Mouse (Mus musculus): ENCODE measurements around the gene Gch1. TPM values are rescaled to one million over a fixed set of nuclear protein-coding genes. Genes with fewer than 3 reads are reported as not detected.

Gene Gch1
- total RNA-seq (2021), result under 1 TPM; 0.80 to 0.91 TPM
- long read RNA-seq, experiment 1, result 0 reads
- long read RNA-seq, experiment 2, partial matches to known transcripts, result 0 of 3 reads
- long read RNA-seq, experiment 2, other reads (novel, unspliced or antisense), result 2 of 3 reads

- peak; percentile 68 to 75 for DNase-seq (ENCODE audit: low spot score in 2 of 2)
Measured at GRCm38 (mm10) chr14:47188848-47189634, at the start of gene Gch1. Gene Gch1, minus strand, starts transcription at chr14:47189413.

GRCm38 (mm10) chr14:47237286-47237685, 48.1 kb upstream of the Gch1 start:
- DNase-seq (ENCODE audit: low spot score in 2 of 2), result no peak

GRCm38 (mm10) chr14:47236491-47236890, 47.3 kb upstream of the Gch1 start:
- DNase-seq (ENCODE audit: low spot score in 2 of 2), result no peak

- no peak for DNase-seq (ENCODE audit: low spot score in 2 of 2)
Measured at GRCm38 (mm10) chr14:47234526-47235250, 45.5 kb upstream of the Gch1 start.

- DNase-seq (ENCODE audit: low spot score in 2 of 2), result no peak
Measured at GRCm38 (mm10) chr14:47234032-47234431, 44.8 kb upstream of the Gch1 start.

GRCm38 (mm10) chr14:47233602-47234001, 44.4 kb upstream of the Gch1 start:
- DNase-seq (ENCODE audit: low spot score in 2 of 2), result no peak

GRCm38 (mm10) chr14:47229796-47230376, 40.7 kb upstream of the Gch1 start:
- DNase-seq (ENCODE audit: low spot score in 2 of 2), result no peak

- no peak for DNase-seq (ENCODE audit: low spot score in 2 of 2)
Measured at GRCm38 (mm10) chr14:47225931-47226330, 36.7 kb upstream of the Gch1 start.

- DNase-seq (ENCODE audit: low spot score in 2 of 2), result no peak
Measured at GRCm38 (mm10) chr14:47224476-47225325, 35.5 kb upstream of the Gch1 start.

GRCm38 (mm10) chr14:47222631-47223450, 33.6 kb upstream of the Gch1 start:
- DNase-seq (ENCODE audit: low spot score in 2 of 2), result no peak

- DNase-seq (ENCODE audit: low spot score in 2 of 2), result no peak
Measured at GRCm38 (mm10) chr14:47221567-47221966, 32.4 kb upstream of the Gch1 start.

GRCm38 (mm10) chr14:47220231-47221025, 31.2 kb upstream of the Gch1 start:
- DNase-seq (ENCODE audit: low spot score in 2 of 2), result no peak

- no peak for DNase-seq (ENCODE audit: low spot score in 2 of 2)
Measured at GRCm38 (mm10) chr14:47218766-47219606, 29.8 kb upstream of the Gch1 start.

GRCm38 (mm10) chr14:47216541-47216940, 27.3 kb upstream of the Gch1 start:
- no peak for DNase-seq (ENCODE audit: low spot score in 2 of 2)

GRCm38 (mm10) chr14:47214367-47214766, 25.2 kb upstream of the Gch1 start:
- DNase-seq (ENCODE audit: low spot score in 2 of 2), result no peak

- no peak for DNase-seq (ENCODE audit: low spot score in 2 of 2)
Measured at GRCm38 (mm10) chr14:47213305-47213704, 24.1 kb upstream of the Gch1 start.

GRCm38 (mm10) chr14:47209669-47210164, 20.5 kb upstream of the Gch1 start:
- DNase-seq (ENCODE audit: low spot score in 2 of 2), result no peak

Measured in left cerebral cortex, adult 18-20 months (tissue).